Mouse (Mus musculus) limb, embryonic 11.5 days (tissue): ENCODE results near the gene Slc38a3. TPM values are rescaled to one million over a fixed set of nuclear protein-coding genes. Genes with fewer than 3 reads are reported as not detected.

Source experiments
- ATAC-seq: fragments of 200-750 bp; cut with Nextera tagmentation; 2 replicates; pipeline ENCODE4 v1.8.0; 2017; ENCODE audit warnings: low read depth; ENCODE audit not compliant: insufficient number of reproducible peaks, low FRiP score, low TSS enrichment
- DNase-seq: peaks from one replicate; pipeline ENCODE4 v3.0.0-alpha.2; 2015; ENCODE audit warnings: low spot score
- H3K27ac ChIP-seq: fragments of 300-500 bp; sonication (generic); replicated peaks from 2 replicates; pipeline ENCODE4 v1.5.1; 2014; ENCODE audit warnings: low read depth, mild to moderate bottlenecking, low read length
- H3K27me3 ChIP-seq: fragments of 300-500 bp; sonication (generic); 2 replicates; pipeline ENCODE4 v1.6.1; 2014; ENCODE audit warnings: mild to moderate bottlenecking, low read length, mixed read lengths; ENCODE audit not compliant: control insufficient read depth, insufficient read depth
- H3K36me3 ChIP-seq: fragments of 300-500 bp; sonication (generic); 2 replicates; pipeline ENCODE4 v1.6.1; 2014; ENCODE audit warnings: mild to moderate bottlenecking, low read length, moderate library complexity, mixed read lengths; ENCODE audit not compliant: control insufficient read depth, insufficient read depth
- H3K4me1 ChIP-seq: fragments of 300-500 bp; sonication (generic); 2 replicates; pipeline ENCODE4 v1.6.1; 2014; ENCODE audit warnings: low read length, mixed read lengths; ENCODE audit not compliant: control insufficient read depth, insufficient read depth
- H3K4me2 ChIP-seq: fragments of 300-500 bp; sonication (generic); 2 replicates; pipeline ENCODE4 v1.6.1; 2014; ENCODE audit warnings: low read depth, mild to moderate bottlenecking, moderate library complexity; ENCODE audit not compliant: severe bottlenecking
- H3K4me3 ChIP-seq: fragments of 300-500 bp; sonication (generic); 2 replicates; pipeline ENCODE4 v1.5.1; 2014; ENCODE audit warnings: low read depth, low read length
- H3K9ac ChIP-seq: fragments of 300-500 bp; sonication (generic); 2 replicates; pipeline ENCODE4 v1.6.1; 2014; ENCODE audit warnings: mild to moderate bottlenecking, low read length
- H3K9me3 ChIP-seq: fragments of 300-500 bp; sonication (generic); 2 replicates; pipeline ENCODE4 v1.6.1; 2016; ENCODE audit warnings: low read length; ENCODE audit not compliant: control insufficient read depth
- WGBS: fragments of 180-500 bp; shearing (Covaris S2); extraction: QIAGEN DNeasy Blood & Tissue Kit; methylation state at CpG from one replicate; pipeline ENCODE4 v1.1.7; 2014; 5-methylcytosine and 5-hydroxymethylcytosine counted together
- polyA plus RNA-seq: library from polyadenylated mRNA; unstranded; fragments of >200 nt; fragmentation: Nextera tagmentation; extraction: Ambion mirVana; gene quantifications from 2 replicates; pipeline ENCODE4 v1.2.1, GENCODE M21; 2014

Slc38a3 gene
- polyA plus RNA-seq, 1 experiment from 2014 or later: 3.4 TPM

- peak; percentile 72 for DNase-seq
- H3K27me3 ChIP-seq: peaks cover 17% of the 10 kb centered on the region
- H3K4me3 ChIP-seq: no peak overlapping the region
- 17% methylated on average over 17 of the region's 17 CpGs for WGBS
- no peaks in the 10 kb centered on the region for H3K9me3 ChIP-seq
- ATAC-seq: no peak
- H3K27ac ChIP-seq: no peak overlapping the region
- H3K9ac ChIP-seq: no peak overlapping the region
- peaks cover under 1% of the 10 kb centered on the region; the same call in 1 of the 2 replicates for H3K36me3 ChIP-seq
- 0 out of 2 replicates have a peak, but pooled peaks cover 3% of the 10 kb centered on the region for H3K4me1 ChIP-seq
- no peak overlapping the region for H3K4me2 ChIP-seq
Measured at GRCm38 (mm10) chr9:107677091-107677784, 7.9 kb upstream of the Slc38a3 start.

GRCm38 (mm10) chr9:107676302-107676701 is 7.0 kb upstream of the Slc38a3 start:
- Histone ChIP-seq H3K36me3 (no peaks in the 10 kb centered on the region), H3K9me3 (no peaks in the 10 kb centered on the region), H3K9ac (no peak overlapping the region), H3K4me1 (0 out of 2 replicates have a peak, but pooled peaks cover 3% of the 10 kb centered on the region), H3K27ac (no peak overlapping the region), H3K4me3 (peak overlapping the region; percentile 28), H3K4me2 (peak overlapping the region; percentile 64), H3K27me3 (peaks cover 17% of the 10 kb centered on the region)
- WGBS: 2% methylated on average over 24 of the region's 25 CpGs
- DNase-seq: no peak
- ATAC-seq: 0 out of 2 replicates have a peak, but pooled peaks have one; percentile 16

GRCm38 (mm10) chr9:107675671-107676301 is 6.5 kb upstream of the Slc38a3 start:
- Histone ChIP-seq H3K4me3 (peak overlapping the region; percentile 28), H3K27me3 (peaks cover 17% of the 10 kb centered on the region), H3K27ac (no peak overlapping the region), H3K4me2 (peak overlapping the region; percentile 64), H3K9me3 (no peaks in the 10 kb centered on the region), H3K9ac (no peak overlapping the region), H3K4me1 (0 out of 2 replicates have a peak, but pooled peaks cover 3% of the 10 kb centered on the region), H3K36me3 (no peaks in the 10 kb centered on the region)
- DNase-seq (peak; percentile 87), ATAC-seq (no peak; the same call in 1 of the 2 replicates)
- under 1% methylated on average over 39 of the region's 39 CpGs for WGBS

- no peak for DNase-seq
- peaks cover 17% of the 10 kb centered on the region for H3K27me3 ChIP-seq
- WGBS: 52% methylated on average over 9 of the region's 9 CpGs
- 0 out of 2 replicates have a peak, but pooled peaks have one; percentile 15 for ATAC-seq
- no peak overlapping the region for H3K9ac ChIP-seq
- no peak overlapping the region for H3K27ac ChIP-seq
- no peaks in the 10 kb centered on the region for H3K9me3 ChIP-seq
- H3K4me1 ChIP-seq: 0 out of 2 replicates have a peak, but pooled peaks cover 3% of the 10 kb centered on the region
- no peaks in the 10 kb centered on the region for H3K36me3 ChIP-seq
- H3K4me3 ChIP-seq: no peak overlapping the region
- H3K4me2 ChIP-seq: no peak overlapping the region
Measured at GRCm38 (mm10) chr9:107674609-107675429, 5.5 kb upstream of the Slc38a3 start.

GRCm38 (mm10) chr9:107670259-107670658 is 929 bp upstream of the Slc38a3 start:
- Histone ChIP-seq H3K4me3 (no peak overlapping the region), H3K36me3 (no peaks in the 10 kb centered on the region), H3K9me3 (no peaks in the 10 kb centered on the region), H3K9ac (no peak overlapping the region), H3K4me1 (peaks cover 10% of the 10 kb centered on the region; the same call in 1 of the 2 replicates), H3K27me3 (peaks cover 4% of the 10 kb centered on the region; the same call in 1 of the 2 replicates), H3K4me2 (no peak overlapping the region), H3K27ac (no peak overlapping the region)
- no peak for ATAC-seq
- DNase-seq: no peak
- 52% methylated on average over 5 of the region's 5 CpGs for WGBS

- ATAC-seq: no peak
- WGBS: 73% methylated on average over 3 of the region's 3 CpGs
- 0 out of 2 replicates have a peak, but pooled peaks cover 4% of the 10 kb centered on the region for H3K27me3 ChIP-seq
- H3K9me3 ChIP-seq: no peaks in the 10 kb centered on the region
- no peak for DNase-seq
- H3K27ac ChIP-seq: no peak overlapping the region
- no peak overlapping the region for H3K9ac ChIP-seq
- no peak overlapping the region for H3K4me3 ChIP-seq
- peaks cover 10% of the 10 kb centered on the region; the same call in 1 of the 2 replicates for H3K4me1 ChIP-seq
- H3K4me2 ChIP-seq: no peak overlapping the region
- H3K36me3 ChIP-seq: no peaks in the 10 kb centered on the region
Measured at GRCm38 (mm10) chr9:107668916-107669315, 414 bp downstream of the Slc38a3 start.

- H3K27me3 ChIP-seq: 0 out of 2 replicates have a peak, but pooled peaks cover 4% of the 10 kb centered on the region
Measured at GRCm38 (mm10) chr9:107668011-107668410, 1.3 kb downstream of the Slc38a3 start.

GRCm38 (mm10) chr9:107667219-107667618 is 2.1 kb downstream of the Slc38a3 start:
- H3K27me3 ChIP-seq: 0 out of 2 replicates have a peak, but pooled peaks cover 4% of the 10 kb centered on the region
- H3K4me3 ChIP-seq: peak overlapping the region; percentile 37

More at GRCm38 (mm10) chr9:107668011-107668410, 1.3 kb downstream of the Slc38a3 start:
- Histone ChIP-seq H3K4me3 (no peak overlapping the region), H3K27ac (no peak overlapping the region), H3K4me1 (peaks cover 10% of the 10 kb centered on the region; the same call in 1 of the 2 replicates), H3K36me3 (no peaks in the 10 kb centered on the region), H3K9me3 (no peaks in the 10 kb centered on the region), H3K4me2 (no peak overlapping the region), H3K9ac (no peak overlapping the region)
- ATAC-seq (no peak), DNase-seq (no peak)
- 40% methylated on average over 8 of the region's 8 CpGs for WGBS

More at GRCm38 (mm10) chr9:107667219-107667618, 2.1 kb downstream of the Slc38a3 start:
- ATAC-seq (peak; percentile 88), DNase-seq (peak; percentile 85)
- H3K4me2 ChIP-seq: peak overlapping the region; percentile 95
- no peak overlapping the region; the same call in 1 of the 2 replicates for H3K27ac ChIP-seq
- no peaks in the 10 kb centered on the region for H3K36me3 ChIP-seq
- H3K9ac ChIP-seq: peak overlapping the region; percentile 49
- WGBS: under 1% methylated on average over 24 of the region's 24 CpGs
- no peaks in the 10 kb centered on the region for H3K9me3 ChIP-seq
- H3K4me1 ChIP-seq: peaks cover 10% of the 10 kb centered on the region; the same call in 1 of the 2 replicates
